Mouse (Mus musculus) neural tube, embryonic 15.5 days (tissue): ENCODE results near the gene Olfr643. TPM values are rescaled to one million over a fixed set of nuclear protein-coding genes. Genes with fewer than 3 reads are reported as not detected.

ENCODE experiments used
- ATAC-seq: fragments of 200-750 bp; cut with Nextera tagmentation; 2 replicates; pipeline ENCODE4 v1.8.0; 2017; ENCODE audit warnings: mild to moderate bottlenecking, moderate TSS enrichment, moderate library complexity; ENCODE audit not compliant: low FRiP score
- H3K27ac ChIP-seq: fragments of 300-500 bp; sonication (generic); replicated peaks from 2 replicates; pipeline ENCODE4 v1.5.1; 2015; ENCODE audit warnings: mild to moderate bottlenecking, inconsistent platforms
- H3K27me3 ChIP-seq: fragments of 300-500 bp; sonication (generic); replicated peaks from 2 replicates; pipeline ENCODE4 v1.6.1; 2015; ENCODE audit warnings: inconsistent platforms
- H3K36me3 ChIP-seq: fragments of 300-500 bp; sonication (generic); 2 replicates; pipeline ENCODE4 v1.6.1; 2015; ENCODE audit warnings: inconsistent platforms
- H3K4me1 ChIP-seq: fragments of 300-500 bp; sonication (generic); 2 replicates; pipeline ENCODE4 v1.6.1; 2015; ENCODE audit warnings: inconsistent platforms
- H3K4me2 ChIP-seq: fragments of 300-500 bp; sonication (generic); 2 replicates; pipeline ENCODE4 v1.6.1; 2015; ENCODE audit warnings: inconsistent platforms, mild to moderate bottlenecking, moderate library complexity
- H3K4me3 ChIP-seq: fragments of 300-500 bp; sonication (generic); replicated peaks from 2 replicates; pipeline ENCODE4 v1.5.1; 2015; ENCODE audit warnings: mild to moderate bottlenecking, inconsistent platforms
- H3K9ac ChIP-seq: fragments of 300-500 bp; sonication (generic); replicated peaks from 2 replicates; pipeline ENCODE4 v1.6.1; 2015; ENCODE audit warnings: mild to moderate bottlenecking, inconsistent platforms
- H3K9me3 ChIP-seq: fragments of 300-500 bp; sonication (generic); replicated peaks from 2 replicates; pipeline ENCODE4 v1.6.1; 2016; ENCODE audit warnings: inconsistent platforms
- WGBS: fragments of 180-500 bp; shearing (Covaris S2); methylation state at CpG from one replicate; pipeline ENCODE4 v1.1.7; 2015; ENCODE audit warnings: mixed read lengths; 5-methylcytosine and 5-hydroxymethylcytosine counted together
- polyA plus RNA-seq: library from polyadenylated mRNA; unstranded; fragments of >200 nt; fragmentation: Nextera tagmentation; extraction: Ambion mirVana; gene quantifications from 2 replicates; pipeline ENCODE4 v1.2.1, GENCODE M21; 2015

Olfr643 gene
- polyA plus RNA-seq, 1 experiment from 2014 or later, result not detected

GRCm38 (mm10) chr7:104085365-104085764 lies 51.8 kb downstream of the Olfr643 start, which contains the start of gene Olfr645:
Gene Olfr645 (minus strand): TSS chr7:104085465.
- Histone ChIP-seq H3K4me3 (no peak within 1 kb of the TSS), H3K9me3 (no peaks in the 10 kb centered on the region), H3K36me3 (no peaks in the 10 kb centered on the region), H3K4me1 (no peaks in the 10 kb centered on the region), H3K27me3 (no peaks in the 10 kb centered on the region), H3K4me2 (no peak within 1 kb of the TSS), H3K27ac (no peak within 1 kb of the TSS), H3K9ac (no peak within 1 kb of the TSS)
- 75% methylated on average over 1 of the region's 1 CpGs for WGBS
- ATAC-seq, result no peak

- Histone ChIP-seq H3K27ac (no peak within 1 kb of the TSS), H3K36me3 (no peaks in the 10 kb centered on the region), H3K4me3 (no peak within 1 kb of the TSS), H3K27me3 (no peaks in the 10 kb centered on the region), H3K9me3 (no peaks in the 10 kb centered on the region), H3K4me1 (no peaks in the 10 kb centered on the region), H3K4me2 (no peak within 1 kb of the TSS), H3K9ac (no peak within 1 kb of the TSS)
- 75% methylated on average over 2 of the region's 2 CpGs for WGBS
- ATAC-seq, result no peak
These were observed 65.4 kb downstream of the Olfr643 start, which contains the start of gene Olfr644 for GRCm38 (mm10) chr7:104071769-104072168. Gene Olfr644 (minus strand): TSS chr7:104071869.

- Histone ChIP-seq H3K9me3 (no peaks in the 10 kb centered on the region), H3K27ac (no peak within 1 kb of the TSS), H3K4me2 (no peak within 1 kb of the TSS), H3K9ac (no peak within 1 kb of the TSS), H3K4me3 (no peak within 1 kb of the TSS), H3K4me1 (no peaks in the 10 kb centered on the region), H3K27me3 (no peaks in the 10 kb centered on the region), H3K36me3 (no peaks in the 10 kb centered on the region)
- no peak for ATAC-seq
- WGBS, result 69% methylated on average over 2 of the region's 2 CpGs
These were observed 75.9 kb downstream of the Olfr643 start, which contains the start of gene 4930516K23Rik for GRCm38 (mm10) chr7:104061345-104061744. Gene 4930516K23Rik (minus strand): TSS chr7:104061445.

GRCm38 (mm10) chr7:104059215-104059614 lies 78.0 kb downstream of the Olfr643 start:
- 91% methylated on average over 1 of the region's 1 CpGs for WGBS
- Histone ChIP-seq H3K9me3 (no peaks in the 10 kb centered on the region), H3K4me1 (no peaks in the 10 kb centered on the region), H3K27me3 (no peaks in the 10 kb centered on the region), H3K27ac (no peak overlapping the region), H3K9ac (no peak overlapping the region), H3K36me3 (no peaks in the 10 kb centered on the region), H3K4me3 (no peak overlapping the region), H3K4me2 (no peak overlapping the region)
- ATAC-seq, result no peak

GRCm38 (mm10) chr7:104052566-104052965 lies 84.6 kb downstream of the Olfr643 start, which contains the start of gene Olfr642:
Gene Olfr642 (minus strand): TSS chr7:104052666.
- H3K4me1 ChIP-seq, result no peaks in the 10 kb centered on the region
- H3K4me2 ChIP-seq, result no peak within 1 kb of the TSS
- no peak within 1 kb of the TSS for H3K4me3 ChIP-seq
- H3K36me3 ChIP-seq, result no peaks in the 10 kb centered on the region
- H3K27me3 ChIP-seq, result no peaks in the 10 kb centered on the region
- H3K9me3 ChIP-seq, result no peaks in the 10 kb centered on the region
- ATAC-seq, result no peak
- H3K27ac ChIP-seq, result no peak within 1 kb of the TSS
- no peak within 1 kb of the TSS for H3K9ac ChIP-seq
- 82% methylated on average over 1 of the region's 1 CpGs for WGBS

- Histone ChIP-seq H3K27me3 (no peaks in the 10 kb centered on the region), H3K4me1 (no peaks in the 10 kb centered on the region), H3K36me3 (no peaks in the 10 kb centered on the region), H3K27ac (no peak overlapping the region), H3K4me2 (no peak overlapping the region), H3K4me3 (no peak overlapping the region), H3K9ac (no peak overlapping the region), H3K9me3 (no peaks in the 10 kb centered on the region)
- no peak for ATAC-seq
- WGBS, result 95% methylated on average over 4 of the region's 4 CpGs
These were observed 86.5 kb downstream of the Olfr643 start for GRCm38 (mm10) chr7:104050745-104051144.

- ATAC-seq, result no peak
- WGBS, result 78% methylated on average over 1 of the region's 1 CpGs
- Histone ChIP-seq H3K9ac (no peak within 1 kb of the TSS), H3K4me2 (no peak within 1 kb of the TSS), H3K4me1 (no peaks in the 10 kb centered on the region), H3K27ac (no peak within 1 kb of the TSS), H3K4me3 (no peak within 1 kb of the TSS), H3K9me3 (no peaks in the 10 kb centered on the region), H3K36me3 (no peaks in the 10 kb centered on the region), H3K27me3 (no peaks in the 10 kb centered on the region)
These were observed 102.1 kb downstream of the Olfr643 start, which contains the start of gene Olfr641 for GRCm38 (mm10) chr7:104035145-104035544. Gene Olfr641 (plus strand): TSS chr7:104035445.

- no peak for ATAC-seq
- no peaks in the 10 kb centered on the region for H3K36me3 ChIP-seq
- H3K4me1 ChIP-seq, result no peaks in the 10 kb centered on the region
- 83% methylated on average over 3 of the region's 3 CpGs for WGBS
- H3K27me3 ChIP-seq, result no peaks in the 10 kb centered on the region
- no peak overlapping the region for H3K4me3 ChIP-seq
- no peak overlapping the region for H3K4me2 ChIP-seq
- H3K27ac ChIP-seq, result no peak overlapping the region
- H3K9ac ChIP-seq, result no peak overlapping the region
- no peaks in the 10 kb centered on the region for H3K9me3 ChIP-seq
These were observed 110.2 kb downstream of the Olfr643 start for GRCm38 (mm10) chr7:104026978-104027377.

- Histone ChIP-seq H3K9me3 (no peaks in the 10 kb centered on the region), H3K4me2 (no peak within 1 kb of the TSS), H3K27me3 (no peaks in the 10 kb centered on the region), H3K4me1 (no peaks in the 10 kb centered on the region), H3K4me3 (no peak within 1 kb of the TSS), H3K9ac (no peak within 1 kb of the TSS), H3K36me3 (no peaks in the 10 kb centered on the region), H3K27ac (no peak within 1 kb of the TSS)
- no peak for ATAC-seq
- 77% methylated on average over 6 of the region's 6 CpGs for WGBS
These were observed 111.7 kb downstream of the Olfr643 start, which contains the start of gene Olfr640 for GRCm38 (mm10) chr7:104025473-104025872. Gene Olfr640 (minus strand): TSS chr7:104025573.

- no peaks in the 10 kb centered on the region for H3K27me3 ChIP-seq
- no peak overlapping the region for H3K4me3 ChIP-seq
- no peak for ATAC-seq
- no peaks in the 10 kb centered on the region for H3K4me1 ChIP-seq
- H3K4me2 ChIP-seq, result no peak overlapping the region
- H3K9ac ChIP-seq, result no peak overlapping the region
- WGBS, result 92% methylated on average over 6 of the region's 6 CpGs
- H3K36me3 ChIP-seq, result no peaks in the 10 kb centered on the region
- no peaks in the 10 kb centered on the region for H3K9me3 ChIP-seq
- H3K27ac ChIP-seq, result no peak overlapping the region
These were observed 115.6 kb downstream of the Olfr643 start for GRCm38 (mm10) chr7:104021651-104022050.

GRCm38 (mm10) chr7:104018953-104019352 lies 118.3 kb downstream of the Olfr643 start:
- Histone ChIP-seq H3K4me1 (no peaks in the 10 kb centered on the region), H3K4me2 (no peak overlapping the region), H3K4me3 (no peak overlapping the region), H3K27ac (no peak overlapping the region), H3K36me3 (no peaks in the 10 kb centered on the region), H3K27me3 (no peaks in the 10 kb centered on the region), H3K9ac (no peak overlapping the region), H3K9me3 (no peaks in the 10 kb centered on the region)
- no peak for ATAC-seq
- 94% methylated on average over 1 of the region's 1 CpGs for WGBS

GRCm38 (mm10) chr7:104017203-104017602 lies 120.0 kb downstream of the Olfr643 start, which contains the start of gene Olfr639:
Gene Olfr639 (minus strand): TSS chr7:104017303.
- Histone ChIP-seq H3K4me2 (no peak within 1 kb of the TSS), H3K9me3 (no peaks in the 10 kb centered on the region), H3K27me3 (no peaks in the 10 kb centered on the region), H3K36me3 (no peaks in the 10 kb centered on the region), H3K4me3 (no peak within 1 kb of the TSS), H3K4me1 (no peaks in the 10 kb centered on the region), H3K9ac (no peak within 1 kb of the TSS), H3K27ac (no peak within 1 kb of the TSS)
- ATAC-seq, result no peak
